Mouse (Mus musculus) embryonic fibroblast, embryonic 13.5 days (primary cell): Measurements from ENCODE around the gene Tecta.

Experiments
- CTCF ChIP-seq: IDR thresholded peaks from 2 replicates; pipeline ENCODE4 v1.5.1; 2011; ENCODE audit warnings: mild to moderate bottlenecking, control low read depth, low read length, moderate library complexity, borderline replicate concordance; ENCODE audit not compliant: insufficient read depth
- POLR2A ChIP-seq: IDR thresholded peaks from 2 replicates; pipeline ENCODE4 v1.6.1; 2011; ENCODE audit warnings: low read depth, mild to moderate bottlenecking, control low read depth, low read length, moderate library complexity

DNA sequence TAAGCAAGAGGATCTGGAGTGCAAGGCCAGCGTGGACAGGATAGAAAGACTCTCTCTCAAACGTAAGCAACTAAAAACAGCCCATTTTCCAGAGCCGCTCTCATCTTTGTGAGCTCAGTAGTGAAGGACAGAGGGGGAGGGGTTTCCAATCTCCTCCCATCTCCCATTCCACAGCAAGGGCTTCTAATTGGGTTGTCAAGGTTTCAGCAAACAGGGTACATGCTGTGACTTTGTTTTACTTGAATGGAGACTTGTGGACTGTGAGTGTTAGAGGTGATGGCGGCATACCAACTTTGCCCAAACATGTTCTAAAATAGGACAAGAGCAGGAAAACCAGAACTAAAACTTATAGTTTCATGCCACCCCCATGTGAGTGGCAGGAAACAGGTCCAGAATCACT, 39.7 kb upstream of the Tecta start:
- TF ChIP-seq POLR2A = no peak
- TF ChIP-seq CTCF = no peak
